Mouse (Mus musculus) MEL (cell line): ENCODE measurements around the gene Chmp3. TPM values are rescaled to one million over a fixed set of nuclear protein-coding genes. Genes with fewer than 3 reads are reported as not detected.

Source experiments
- DNase-seq: peaks from one replicate; pipeline ENCODE4 v3.0.0; 2011; ENCODE audit warnings: low read depth, low spot score
- H3K27ac ChIP-seq: 2 replicates; pipeline ENCODE4 v1.5.1; 2012; ENCODE audit warnings: low read depth, mild to moderate bottlenecking, control low read depth, low read length, moderate library complexity; ENCODE audit not compliant: control insufficient read depth
- H3K27me3 ChIP-seq, 2 experiments: fragments of 150-350 bp in 1 of 2; sonication (generic) in 1 of 2; 2 replicates each; pipeline ENCODE4 v1.6.1; 2012; ENCODE audit warnings: low read length in 2 of 2, mild to moderate bottlenecking in 2 of 2, improper control_type of control experiment in 1 of 2, moderate library complexity in 1 of 2; ENCODE audit not compliant: insufficient read depth in 2 of 2, control insufficient read depth in 1 of 2
- H3K36me3 ChIP-seq, 2 experiments: 2 replicates each; pipeline ENCODE4 v1.6.1; 2012 to 2014; ENCODE audit warnings: low read length in 2 of 2, improper control_type of control experiment in 1 of 2, inconsistent platforms in 1 of 2, mild to moderate bottlenecking in 1 of 2; ENCODE audit not compliant: insufficient read depth in 2 of 2, control insufficient read depth in 1 of 2
- H3K4me1 ChIP-seq, 2 experiments: fragments of 150-350 bp in 1 of 2; sonication (generic) in 1 of 2; 2 replicates each; pipeline ENCODE4 v1.6.1; 2012; ENCODE audit warnings: low read length in 2 of 2, improper control_type of control experiment in 1 of 2, mild to moderate bottlenecking in 1 of 2; ENCODE audit not compliant: insufficient read depth in 2 of 2, control insufficient read depth in 1 of 2
- H3K4me3 ChIP-seq, 2 experiments: fragments of 150-350 bp in 1 of 2; sonication (generic) in 1 of 2; 2 replicates each; pipeline ENCODE4 v1.5.1; 2012; ENCODE audit warnings: low read depth in 2 of 2, low read length in 2 of 2, mild to moderate bottlenecking in 2 of 2, moderate library complexity in 2 of 2, control low read depth in 1 of 2, improper control_type of control experiment in 1 of 2; ENCODE audit not compliant: control insufficient read depth in 1 of 2, insufficient read depth in 1 of 2
- H3K79me2 ChIP-seq: 2 replicates; pipeline ENCODE4 v1.6.1; 2012; ENCODE audit warnings: mild to moderate bottlenecking, low read length, moderate library complexity; ENCODE audit not compliant: control insufficient read depth, poor library complexity, insufficient read depth
- H3K9ac ChIP-seq: 2 replicates; pipeline ENCODE4 v1.6.1; 2012; ENCODE audit warnings: low read depth, mild to moderate bottlenecking, control low read depth, low read length, moderate library complexity; ENCODE audit not compliant: control insufficient read depth, poor library complexity, severe bottlenecking
- H3K9me3 ChIP-seq: fragments of 150-350 bp; sonication (generic); replicated peaks from 2 replicates; pipeline ENCODE4 v1.6.1; 2012; ENCODE audit warnings: mild to moderate bottlenecking, low read length, improper control_type of control experiment, moderate library complexity; ENCODE audit not compliant: insufficient read depth
- BHLHE40 ChIP-seq: IDR thresholded peaks from 2 replicates; pipeline ENCODE4 v1.6.1; 2012; ENCODE audit warnings: low read depth, mild to moderate bottlenecking, inconsistent platforms, low read length, improper control_type of control experiment, borderline replicate concordance
- CHD1 ChIP-seq: IDR thresholded peaks from 2 replicates; pipeline ENCODE4 v1.6.1; 2012; ENCODE audit warnings: low read depth, mild to moderate bottlenecking, inconsistent platforms, low read length, improper control_type of control experiment
- CHD2 ChIP-seq: IDR thresholded peaks from 2 replicates; pipeline ENCODE4 v1.6.1; 2011; ENCODE audit warnings: low read length, improper control_type of control experiment
- E2F4 ChIP-seq: IDR thresholded peaks from 2 replicates; pipeline ENCODE4 v1.6.1; 2011; ENCODE audit warnings: low read depth, low read length, improper control_type of control experiment, borderline replicate concordance
- GABPA ChIP-seq: IDR thresholded peaks from 2 replicates; pipeline ENCODE4 v1.6.1; 2012; ENCODE audit warnings: low read depth, mild to moderate bottlenecking, inconsistent platforms, low read length, improper control_type of control experiment, moderate library complexity
- HCFC1 ChIP-seq: IDR thresholded peaks from 2 replicates; pipeline ENCODE4 v1.6.1; 2012; ENCODE audit warnings: low read depth, mild to moderate bottlenecking, inconsistent platforms, low read length, improper control_type of control experiment, moderate library complexity
- JUND ChIP-seq: IDR thresholded peaks from 2 replicates; pipeline ENCODE4 v1.6.1; 2011; ENCODE audit warnings: low read depth, mild to moderate bottlenecking, improper control_type of control experiment, low read length
- MAX ChIP-seq: IDR thresholded peaks from 2 replicates; pipeline ENCODE4 v1.6.1; 2011; ENCODE audit warnings: low read length, improper control_type of control experiment
- MXI1 ChIP-seq: IDR thresholded peaks from 2 replicates; pipeline ENCODE4 v1.6.1; 2011; ENCODE audit warnings: mild to moderate bottlenecking, low read depth, low read length, improper control_type of control experiment
- NELFE ChIP-seq: IDR thresholded peaks from 2 replicates; pipeline ENCODE4 v1.6.1; 2011; ENCODE audit warnings: low read depth, low read length, improper control_type of control experiment
- NRF1 ChIP-seq: IDR thresholded peaks from 2 replicates; pipeline ENCODE4 v1.6.1; 2014; ENCODE audit warnings: low read depth, mild to moderate bottlenecking, inconsistent platforms, low read length, improper control_type of control experiment, moderate library complexity; ENCODE audit not compliant: poor library complexity, insufficient read depth, severe bottlenecking
- POLR2A ChIP-seq, 2 experiments: IDR thresholded peaks; 2 replicates each; pipeline ENCODE4 v1.6.1; 2011 to 2012; ENCODE audit warnings: low read length in 2 of 2, mild to moderate bottlenecking in 2 of 2, control low read depth in 1 of 2, improper control_type of control experiment in 1 of 2, low read depth in 1 of 2, moderate library complexity in 1 of 2; ENCODE audit not compliant: control insufficient read depth in 1 of 2, insufficient read depth in 1 of 2, poor library complexity in 1 of 2
- POLR2AphosphoS2 ChIP-seq: IDR thresholded peaks from 2 replicates; pipeline ENCODE4 v1.6.1; 2011; ENCODE audit warnings: low read length, improper control_type of control experiment
- RAD21 ChIP-seq: IDR thresholded peaks from 2 replicates; pipeline ENCODE4 v1.6.1; 2011; ENCODE audit warnings: mild to moderate bottlenecking, low read depth, low read length, improper control_type of control experiment
- TBP ChIP-seq: IDR thresholded peaks from 2 replicates; pipeline ENCODE4 v1.8.0; 2011; ENCODE audit warnings: low read depth, low read length, improper control_type of control experiment
- TCF12 ChIP-seq: IDR thresholded peaks from 2 replicates; pipeline ENCODE4 v1.6.1; 2014; ENCODE audit warnings: low read depth, mild to moderate bottlenecking, inconsistent platforms, low read length, improper control_type of control experiment, moderate library complexity
- ZC3H11A ChIP-seq: IDR thresholded peaks from 2 replicates; pipeline ENCODE4 v1.6.1; 2012; ENCODE audit warnings: low read depth, mild to moderate bottlenecking, inconsistent platforms, low read length, improper control_type of control experiment
- ZKSCAN1 ChIP-seq: IDR thresholded peaks from 2 replicates; pipeline ENCODE4 v1.6.1; 2012; ENCODE audit warnings: low read depth, mild to moderate bottlenecking, inconsistent platforms, low read length, improper control_type of control experiment, moderate library complexity
- polyA plus RNA-seq, 2 experiments: library from polyadenylated mRNA; stranded (reverse) in 1 of 2; unstranded in 1 of 2; fragments of >175 nt in 1 of 2; fragments of >200 nt in 1 of 2; gene quantifications; 2 replicates each; pipeline versions ENCODE4 v1.2.1 to v1.2.4; 2012; ENCODE audit warnings: low replicate concordance in 2 of 2, low read depth in 1 of 2; ENCODE audit not compliant: insufficient read length in 2 of 2, insufficient read depth in 1 of 2, missing spikeins in 1 of 2
- total RNA-seq: library from RNA; depleted of rRNA; stranded (reverse); fragments of 300-350 nt; gene quantifications from 2 replicates; pipeline ENCODE4 v1.2.3, GENCODE M21; 2012

Chmp3 gene
- total and polyA plus RNA-seq, 3 experiments, result 41.7 to 69.3 TPM; not detected in 1

GRCm38 (mm10) chr6:71590154-71590553 lies 46.6 kb downstream of the Chmp3 start:
- Histone ChIP-seq H3K27ac (no peak overlapping the region), H3K9ac (no peak overlapping the region), H3K9me3 (no peaks in the 10 kb centered on the region), H3K4me3 (no peak overlapping the region), H3K36me3 (peaks cover 0 to 44% of the 10 kb centered on the region in 2 experiments; a peak in 2 of 4 replicates), H3K27me3 (no peaks in the 10 kb centered on the region), H3K79me2 (no peaks in the 10 kb centered on the region), H3K4me1 (no peaks in the 10 kb centered on the region)
- no peak for DNase-seq
- TF ChIP-seq MXI1, result no peak
- no peak for TF ChIP-seq TCF12
- TF ChIP-seq NRF1, result no peak
- TF ChIP-seq POLR2A (IDR thresholded peaks at IDR 0.05; ENCODE audit: control insufficient read depth in 1 of 2, insufficient read depth in 1 of 2, low read depth in 1 of 2, low read length in 2 of 2, poor library complexity in 1 of 2), result no peak
- TF ChIP-seq NELFE, result no peak
- TF ChIP-seq ZC3H11A, result no peak
- no peak for TF ChIP-seq JUND
- TF ChIP-seq ZKSCAN1, result no peak
- TF ChIP-seq CHD2, result no peak
- no peak for TF ChIP-seq HCFC1
- no peak for TF ChIP-seq POLR2AphosphoS2
- no peak for TF ChIP-seq CHD1
- TF ChIP-seq TBP, result no peak
- TF ChIP-seq E2F4, result no peak

GRCm38 (mm10) chr6:71607756-71608155 lies 64.2 kb downstream of the Chmp3 start:
- Histone ChIP-seq H3K4me3 (no peak overlapping the region), H3K9ac (no peak overlapping the region), H3K79me2 (no peaks in the 10 kb centered on the region), H3K36me3 (peaks cover 17 to 70% of the 10 kb centered on the region in 2 experiments), H3K9me3 (no peaks in the 10 kb centered on the region), H3K27me3 (no peaks in the 10 kb centered on the region), H3K27ac (no peak overlapping the region), H3K4me1 (peaks cover 0 to 3% of the 10 kb centered on the region in 2 experiments; a peak in 1 of 4 replicates)
- TF ChIP-seq GABPA (no peak), RAD21 (no peak), HCFC1 (no peak), BHLHE40 (no peak), MAX (no peak), NELFE (no peak), POLR2A (IDR thresholded peaks at IDR 0.05; ENCODE audit: control insufficient read depth in 1 of 2, insufficient read depth in 1 of 2, low read depth in 1 of 2, low read length in 2 of 2, poor library complexity in 1 of 2) (no peak)
- no peak for DNase-seq
